22 mouse cellular contexts compared by ENCODE assay signal in the genomic region with DNA sequence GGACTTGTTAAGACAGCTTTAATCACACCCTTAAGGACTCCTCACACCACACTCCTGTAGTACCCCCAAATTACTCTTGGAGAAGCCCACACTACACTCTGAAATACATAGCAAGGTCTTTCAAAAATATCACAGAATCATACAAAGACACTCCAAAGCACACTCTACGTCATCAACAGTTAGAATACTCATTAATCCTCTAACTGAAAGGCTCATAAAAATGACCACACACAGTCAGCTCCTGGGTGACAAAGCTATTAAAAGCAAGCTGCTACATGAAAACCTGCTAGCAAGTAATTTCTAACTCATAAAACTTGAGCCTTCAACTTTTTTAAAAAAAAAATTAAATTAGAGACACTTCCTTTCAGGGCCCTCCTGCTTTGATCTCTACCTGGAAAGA.
"Had no signal": no experiment of that assay in that cellular context is flagged by ENCODE, and none has a peak within 500 bp of the region (broad histone marks: within the 10 kb centered on the region; RNA-seq: fewer than 3 reads in every experiment).

No protein-coding gene starts in this region.

- H3K4me2 ChIP-seq: intestine, embryonic 15.5 days; limb, embryonic 12.5 days; liver, embryonic 12.5 days; liver, embryonic 15.5 days; lung, embryonic 15.5 days; midbrain, embryonic 12.5 days; neural tube, embryonic 13.5 days had no signal

- H3K4me3 ChIP-seq: intestine, embryonic 15.5 days; left cerebral cortex, adult 2 months; limb, embryonic 12.5 days; liver, embryonic 12.5 days; liver, embryonic 15.5 days; lung, embryonic 15.5 days; megakaryocyte, embryonic 14.5 days; midbrain, embryonic 12.5 days; myocyte; neural tube, embryonic 13.5 days had no signal

- H3K9ac ChIP-seq: intestine, embryonic 15.5 days; limb, embryonic 12.5 days; liver, embryonic 12.5 days; liver, embryonic 15.5 days; lung, embryonic 15.5 days; midbrain, embryonic 12.5 days; neural tube, embryonic 13.5 days had no signal

- H3K4me1 ChIP-seq: intestine, embryonic 15.5 days; liver, embryonic 12.5 days; liver, embryonic 15.5 days; lung, embryonic 15.5 days; megakaryocyte, embryonic 14.5 days; midbrain, embryonic 12.5 days; neural tube, embryonic 13.5 days had no signal

- H3K9me3 ChIP-seq: intestine, embryonic 15.5 days; limb, embryonic 12.5 days; liver, embryonic 12.5 days; liver, embryonic 15.5 days; lung, embryonic 15.5 days; megakaryocyte, embryonic 14.5 days; midbrain, embryonic 12.5 days; neural tube, embryonic 13.5 days had no signal

- H3K36me3 ChIP-seq: intestine, embryonic 15.5 days; limb, embryonic 12.5 days; liver, embryonic 15.5 days; lung, embryonic 15.5 days; midbrain, embryonic 12.5 days; neural tube, embryonic 13.5 days had no signal

- H3K27me3 ChIP-seq: intestine, embryonic 15.5 days; liver, embryonic 12.5 days; liver, embryonic 15.5 days; lung, embryonic 15.5 days; megakaryocyte, embryonic 14.5 days; midbrain, embryonic 12.5 days; neural tube, embryonic 13.5 days had no signal

- ATAC-seq: intestine, embryonic 15.5 days; liver, embryonic 12.5 days; midbrain, embryonic 16.5 days had no signal

- H3K27ac ChIP-seq: intestine, embryonic 15.5 days; left cerebral cortex, adult 2 months; limb, embryonic 12.5 days; liver, embryonic 12.5 days; liver, embryonic 15.5 days; lung, embryonic 15.5 days; midbrain, embryonic 12.5 days; neural tube, embryonic 13.5 days had no signal

- DNase-seq: kidney, adult 18-20 months; kidney, adult 9 months; kidney, postnatal 25 days; layer of hippocampus, postnatal 36 days; liver; lung, adult 18-20 months; lung, postnatal 10 days; lung, postnatal 36 days; retina, postnatal 1 day; thymus, adult 18-20 months; thymus, postnatal 36 days had no signal
